Mouse (Mus musculus): Measurements from ENCODE around the gene Cipc.
A peak's percentile ranks its signal among the peaks of the same experiment; 100 is the strongest.

Cipc gene

GRCm38 (mm10) chr12:86946862-86947574, at the start of gene Cipc:
Gene Cipc (plus strand): TSS chr12:86947043.
- DNase-seq (ENCODE audit: extremely low read depth, insufficient read length, low spot score), result peak; percentile 97

GRCm38 (mm10) chr12:86897769-86898273, 49.0 kb upstream of the Cipc start:
- no peak for DNase-seq (ENCODE audit: extremely low read depth, insufficient read length, low spot score)

GRCm38 (mm10) chr12:86898448-86898847, 48.4 kb upstream of the Cipc start:
- DNase-seq (ENCODE audit: extremely low read depth, insufficient read length, low spot score), result no peak

GRCm38 (mm10) chr12:86899461-86900179, 47.2 kb upstream of the Cipc start:
- DNase-seq (ENCODE audit: extremely low read depth, insufficient read length, low spot score), result peak; percentile 48

GRCm38 (mm10) chr12:86903828-86904806, 42.7 kb upstream of the Cipc start:
- DNase-seq (ENCODE audit: extremely low read depth, insufficient read length, low spot score), result no peak

- DNase-seq (ENCODE audit: extremely low read depth, insufficient read length, low spot score), result no peak
Observed at GRCm38 (mm10) chr12:86905203-86905602, 41.6 kb upstream of the Cipc start.

- no peak for DNase-seq (ENCODE audit: extremely low read depth, insufficient read length, low spot score)
Observed at GRCm38 (mm10) chr12:86905876-86906275, 41.0 kb upstream of the Cipc start.

- DNase-seq (ENCODE audit: extremely low read depth, insufficient read length, low spot score), result peak; percentile 66
Observed at GRCm38 (mm10) chr12:86906395-86906794, 40.4 kb upstream of the Cipc start.

GRCm38 (mm10) chr12:86911482-86911931, 35.3 kb upstream of the Cipc start:
- DNase-seq (ENCODE audit: extremely low read depth, insufficient read length, low spot score), result no peak

- no peak for DNase-seq (ENCODE audit: extremely low read depth, insufficient read length, low spot score)
Observed at GRCm38 (mm10) chr12:86912335-86913093, 34.3 kb upstream of the Cipc start.

GRCm38 (mm10) chr12:86914351-86914750, 32.5 kb upstream of the Cipc start:
- no peak for DNase-seq (ENCODE audit: extremely low read depth, insufficient read length, low spot score)

GRCm38 (mm10) chr12:86914756-86915155, 32.1 kb upstream of the Cipc start:
- no peak for DNase-seq (ENCODE audit: extremely low read depth, insufficient read length, low spot score)

- DNase-seq (ENCODE audit: extremely low read depth, insufficient read length, low spot score), result no peak
Observed at GRCm38 (mm10) chr12:86915617-86916016, 31.2 kb upstream of the Cipc start.

GRCm38 (mm10) chr12:86916796-86917573, 29.9 kb upstream of the Cipc start:
- no peak for DNase-seq (ENCODE audit: extremely low read depth, insufficient read length, low spot score)

- no peak for DNase-seq (ENCODE audit: extremely low read depth, insufficient read length, low spot score)
Observed at GRCm38 (mm10) chr12:86918361-86918967, 28.4 kb upstream of the Cipc start.

GRCm38 (mm10) chr12:86918983-86919722, 27.7 kb upstream of the Cipc start:
- DNase-seq (ENCODE audit: extremely low read depth, insufficient read length, low spot score), result no peak

GRCm38 (mm10) chr12:86923837-86924236, 23.0 kb upstream of the Cipc start:
- DNase-seq (ENCODE audit: extremely low read depth, insufficient read length, low spot score), result peak; percentile 50

Measured in 3134 (cell line).